Mouse (Mus musculus): ENCODE measurements around the gene Terf2. TPM values are rescaled to one million over a fixed set of nuclear protein-coding genes. Genes with fewer than 3 reads are reported as not detected.

The Terf2 gene
- total RNA-seq (2021) = 10 to 100 TPM; 11.5 to 13.9 TPM
- long read RNA-seq, experiment 1, transcript Terf2-202 (10 exons, 2,667 nt) = major isoform, 5 of 13 reads
- long read RNA-seq, experiment 1, partial matches to known transcripts = 3 of 13 reads
- long read RNA-seq, experiment 1, other reads (novel, unspliced or antisense) = 4 of 13 reads
- long read RNA-seq, experiment 2, partial matches to known transcripts = 3 of 6 reads
- long read RNA-seq, experiment 2, other reads (novel, unspliced or antisense) = 0 of 6 reads

- DNase-seq (ENCODE audit: low spot score) = peak; percentile 94
Observed at GRCm38 (mm10) chr8:107096366-107097036, at the start of gene Terf2. TSS of gene Terf2 (minus strand) at chr8:107096547.

- DNase-seq (ENCODE audit: low spot score) = no peak
Observed at GRCm38 (mm10) chr8:107143501-107143900, 47.2 kb upstream of the Terf2 start.

GRCm38 (mm10) chr8:107142539-107142938 lies 46.2 kb upstream of the Terf2 start:
- no peak for DNase-seq (ENCODE audit: low spot score)

GRCm38 (mm10) chr8:107139704-107140470 lies 43.5 kb upstream of the Terf2 start:
- DNase-seq (ENCODE audit: low spot score) = peak; percentile 78

GRCm38 (mm10) chr8:107138338-107138737 lies 42.0 kb upstream of the Terf2 start:
- DNase-seq (ENCODE audit: low spot score) = no peak

DNA sequence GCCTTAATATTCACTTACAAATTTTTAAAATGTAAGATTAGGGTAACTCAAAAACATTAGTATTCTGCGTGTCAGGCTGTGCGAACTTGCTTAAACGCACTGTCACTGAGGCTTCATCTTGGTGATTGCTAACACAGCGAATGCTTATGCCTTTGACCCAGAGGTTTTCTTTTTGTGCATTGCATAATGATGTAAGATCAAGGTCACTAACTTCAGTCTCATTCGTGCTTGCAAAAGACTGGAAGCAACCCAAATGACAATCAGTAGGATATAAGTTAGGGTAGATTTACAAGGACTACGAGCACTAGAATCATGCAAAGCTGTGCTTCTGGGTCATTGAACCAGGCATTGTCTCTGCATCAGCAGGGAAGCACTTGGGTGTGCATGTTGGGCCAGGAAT lies 41.2 kb upstream of the Terf2 start:
- no peak for DNase-seq (ENCODE audit: low spot score)

GRCm38 (mm10) chr8:107136003-107136612 lies 39.8 kb upstream of the Terf2 start:
- DNase-seq (ENCODE audit: low spot score) = no peak

- no peak for DNase-seq (ENCODE audit: low spot score)
Observed at GRCm38 (mm10) chr8:107133881-107134280, 37.5 kb upstream of the Terf2 start.

DNA sequence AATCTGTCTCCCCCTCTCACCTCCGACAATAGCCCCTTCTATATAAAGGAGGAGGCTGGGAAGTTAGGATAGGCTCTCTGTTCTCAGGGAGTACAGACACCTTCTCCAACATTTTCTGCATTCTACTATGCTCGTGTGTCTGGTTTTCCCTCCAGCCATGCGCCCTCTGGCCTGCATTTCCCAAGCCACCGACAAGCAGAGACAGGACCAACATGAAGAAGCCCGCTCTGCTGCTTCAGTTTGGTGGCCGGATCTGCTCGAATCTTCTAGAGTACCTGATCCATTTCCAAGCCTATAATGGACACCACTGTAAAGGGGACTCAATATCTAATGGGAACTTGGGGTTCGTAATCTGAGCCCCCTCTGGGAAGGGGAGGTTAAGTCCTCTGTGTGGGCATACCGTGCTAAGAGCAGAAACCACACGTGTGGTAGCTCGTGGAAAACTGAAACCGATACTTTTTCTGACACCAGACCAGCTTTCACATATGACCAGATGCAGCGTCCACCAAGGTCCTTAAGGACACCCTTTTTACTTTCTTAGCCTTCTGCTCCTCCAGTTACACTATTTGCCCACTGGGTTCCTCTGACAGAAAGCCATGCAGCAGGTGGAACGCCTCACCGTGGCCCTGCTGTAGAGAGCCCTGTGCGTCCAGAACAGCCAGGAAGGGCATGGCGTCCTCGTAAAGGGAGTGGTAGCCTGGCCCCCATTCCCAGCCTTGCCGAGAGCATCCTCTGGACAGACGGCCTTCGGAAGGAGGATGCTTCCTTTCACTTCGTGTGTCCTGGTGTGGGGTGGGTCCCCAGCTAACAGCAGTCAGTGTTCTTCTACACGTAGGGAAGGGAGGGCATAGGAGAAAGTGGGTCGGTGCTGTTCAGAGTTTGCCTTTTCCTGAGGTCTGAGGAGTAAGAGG lies 36.5 kb upstream of the Terf2 start:
- peak; percentile 62 for DNase-seq (ENCODE audit: low spot score)

DNA sequence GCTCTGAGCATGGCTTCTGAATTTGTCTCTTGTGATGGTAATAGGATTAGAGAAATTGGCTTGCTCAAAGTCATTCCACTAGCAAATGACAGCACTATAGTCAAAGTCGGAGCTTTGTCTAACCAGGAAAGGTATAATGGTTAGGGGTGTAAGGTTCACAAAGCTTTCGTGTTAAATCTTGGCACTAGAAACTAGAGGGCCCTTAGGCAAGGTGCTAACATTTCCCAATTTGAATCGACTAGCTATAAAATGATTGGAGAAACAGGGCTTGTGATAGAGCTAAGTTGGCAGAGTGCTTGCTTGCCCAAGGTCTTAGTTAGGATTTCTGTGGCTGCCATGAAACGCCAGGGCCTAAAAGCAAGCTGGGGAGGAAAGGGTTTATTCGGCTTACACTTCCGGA lies 33.7 kb upstream of the Terf2 start:
- no peak for DNase-seq (ENCODE audit: low spot score)

DNA sequence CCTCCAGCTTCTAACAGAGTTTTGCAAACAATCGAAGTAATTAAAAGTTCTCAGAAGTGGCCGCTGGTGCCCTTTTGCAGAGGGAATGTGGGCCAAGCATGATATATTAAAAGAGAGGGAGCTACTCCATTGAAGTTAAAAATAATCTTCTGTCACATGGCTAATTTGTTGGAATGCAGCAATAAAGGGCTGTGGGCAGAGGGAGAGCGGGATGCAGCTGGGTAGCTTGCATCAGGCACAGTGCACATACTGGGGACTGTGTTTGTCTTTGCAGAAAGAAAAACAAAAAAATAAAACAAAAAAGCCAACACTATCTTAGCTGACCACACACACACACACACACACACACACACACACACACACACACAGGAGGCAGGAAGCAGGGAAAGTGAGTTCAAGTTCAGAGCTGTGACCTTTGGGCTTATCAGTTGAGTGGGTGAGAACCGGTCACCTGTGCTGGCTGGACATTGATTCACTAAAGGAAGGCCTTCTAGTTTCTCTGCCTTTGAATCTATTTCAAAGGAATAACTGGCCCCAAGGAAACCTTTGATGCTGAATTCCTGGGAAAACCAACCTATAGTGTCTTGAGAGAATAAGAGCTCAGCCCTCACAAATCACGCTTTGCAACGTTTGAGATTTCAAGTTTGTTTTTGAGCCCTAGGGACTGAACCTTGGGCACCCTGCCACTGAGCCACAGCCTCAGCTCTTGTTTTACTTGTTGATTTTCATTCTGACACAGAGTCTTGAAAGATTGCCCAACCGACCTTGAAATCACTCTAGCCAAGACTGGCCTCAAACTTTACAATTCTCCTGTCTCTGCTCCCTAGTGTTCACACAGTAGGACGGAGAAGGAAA lies 33.1 kb upstream of the Terf2 start:
- peak; percentile 48 for DNase-seq (ENCODE audit: low spot score)

DNA sequence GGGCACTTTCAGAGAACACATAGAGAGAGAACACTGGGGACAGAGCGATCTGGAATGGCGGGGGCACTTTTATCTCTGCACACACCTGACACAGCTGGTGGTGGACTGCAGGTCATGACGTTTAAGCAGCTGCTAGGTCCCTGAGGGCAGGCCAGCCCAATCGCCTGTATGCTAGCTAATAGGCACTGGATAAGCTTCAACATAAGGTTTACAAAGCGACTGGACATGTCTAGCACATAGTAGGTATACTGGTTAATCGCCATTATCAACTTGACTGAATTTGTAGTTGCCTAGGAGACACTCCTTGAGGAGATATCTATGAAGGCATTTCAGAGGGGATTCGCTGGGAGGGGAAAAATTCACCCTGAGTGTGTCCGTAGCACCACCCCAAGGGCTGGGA lies 28.0 kb upstream of the Terf2 start:
- DNase-seq (ENCODE audit: low spot score) = no peak

DNA sequence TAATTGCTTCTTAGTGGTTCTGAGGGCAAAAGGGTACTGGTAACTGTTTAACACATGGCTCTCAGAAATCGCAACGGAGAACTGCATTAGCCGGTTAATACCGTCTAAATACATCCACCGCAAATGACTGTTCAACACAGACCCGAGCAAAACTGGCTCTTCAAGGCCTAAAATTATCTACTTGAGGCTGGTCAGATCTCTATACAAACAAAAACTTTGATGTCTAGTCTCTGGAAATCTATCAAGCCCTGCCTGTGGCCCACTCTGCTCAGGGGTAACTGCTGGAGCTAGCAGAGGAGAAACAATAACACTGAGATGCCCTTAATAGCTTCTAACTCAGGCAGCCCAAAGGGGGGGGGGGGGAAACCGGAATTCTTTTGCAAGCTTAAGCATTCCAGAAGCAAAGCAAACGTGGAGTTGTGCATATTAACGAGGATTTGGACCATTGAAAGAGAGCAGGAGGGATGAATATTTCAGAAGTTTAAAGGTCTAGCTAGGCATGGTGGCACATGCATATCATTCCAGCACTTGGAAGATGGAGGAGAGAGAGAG lies 26.8 kb upstream of the Terf2 start:
- DNase-seq (ENCODE audit: low spot score) = no peak

DNA sequence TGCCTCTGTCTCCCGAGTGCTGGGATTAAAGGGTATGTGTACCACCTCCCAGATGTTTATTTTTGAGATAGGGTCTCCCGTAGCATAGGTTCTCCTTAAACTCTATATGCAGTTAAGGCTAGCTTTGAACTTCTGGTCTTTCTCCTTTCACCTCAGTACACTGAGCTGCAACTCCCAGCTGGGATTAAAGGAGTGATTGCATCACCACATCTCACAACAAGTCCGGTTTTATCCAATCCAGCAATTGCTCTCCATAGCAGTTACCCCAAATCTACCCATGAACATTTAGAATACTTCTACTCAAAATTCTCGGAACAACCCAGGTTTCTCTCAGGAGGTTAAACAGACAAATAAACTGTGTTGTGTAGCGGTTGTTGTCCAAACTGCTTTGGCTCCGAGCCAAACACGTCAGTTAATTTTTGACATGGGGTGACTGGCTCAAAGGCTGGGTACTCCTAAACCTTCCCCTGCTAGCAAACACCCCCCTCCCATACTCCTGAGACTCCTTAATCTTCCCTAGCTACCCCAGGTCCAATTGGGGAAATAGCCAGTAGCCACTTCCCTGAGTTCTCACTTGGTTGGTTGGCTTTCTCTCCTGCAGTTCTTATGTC lies 25.4 kb upstream of the Terf2 start:
- no peak for DNase-seq (ENCODE audit: low spot score)

DNA sequence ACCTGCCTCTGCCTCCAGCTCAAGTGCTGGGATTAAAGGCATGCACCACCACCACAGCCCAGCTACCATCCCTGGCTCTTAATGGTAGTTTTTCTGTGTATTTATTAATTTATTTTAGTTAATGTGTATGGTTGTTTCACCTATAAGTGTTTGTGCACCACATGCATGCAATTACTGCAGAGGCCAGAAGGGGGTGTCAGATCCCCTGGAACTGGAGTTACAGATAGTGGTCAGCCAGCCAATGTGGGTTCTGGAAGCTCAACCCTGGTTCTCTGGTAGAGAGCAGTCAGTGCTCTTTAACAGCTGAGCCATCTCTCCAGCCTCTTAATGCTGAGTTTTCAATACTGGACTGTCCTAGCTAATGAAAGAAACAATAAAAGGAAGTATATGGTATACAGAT lies 24.5 kb upstream of the Terf2 start:
- DNase-seq (ENCODE audit: low spot score) = no peak

- peak; percentile 54 for DNase-seq (ENCODE audit: low spot score)
Observed at GRCm38 (mm10) chr8:107119412-107119811, 23.1 kb upstream of the Terf2 start.

- DNase-seq (ENCODE audit: low spot score) = peak; percentile 51
Observed at GRCm38 (mm10) chr8:107118803-107119233, 22.5 kb upstream of the Terf2 start.

- no peak for DNase-seq (ENCODE audit: low spot score)
Observed at GRCm38 (mm10) chr8:107117019-107117418, 20.7 kb upstream of the Terf2 start.

DNA sequence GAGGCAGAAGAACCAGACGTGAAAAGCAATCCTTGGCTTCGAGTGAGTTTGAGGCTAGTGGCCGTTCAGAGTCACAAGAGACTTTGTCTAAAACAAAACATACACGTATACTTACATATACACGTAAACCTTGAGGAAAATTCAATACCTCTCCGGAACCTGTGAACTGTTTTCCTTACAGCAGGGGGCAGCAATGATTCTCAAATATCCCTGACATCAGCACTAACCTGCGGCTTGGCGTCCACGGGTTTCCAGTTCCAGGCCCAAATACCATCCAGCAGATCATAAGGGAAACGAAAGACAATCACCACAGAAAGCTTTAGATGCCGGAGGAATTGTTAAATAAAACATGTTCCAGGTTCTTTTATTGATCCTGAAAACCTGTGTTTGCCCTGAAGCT lies 19.7 kb upstream of the Terf2 start:
- peak; percentile 91 for DNase-seq (ENCODE audit: low spot score)

Measured in gastrocnemius, adult 18-20 months (tissue).